Mouse (Mus musculus): ENCODE measurements around the gene Nfix. TPM values are rescaled to one million over a fixed set of nuclear protein-coding genes. Genes with fewer than 3 reads are reported as not detected.

The Nfix gene
- total RNA-seq (2021) = 100 to 1,000 TPM; 291 to 300 TPM
- long read RNA-seq, experiment 1, full-length matches to known transcripts = 41 of 164 reads
- long read RNA-seq, experiment 1, partial matches to known transcripts = 56 of 164 reads
- long read RNA-seq, experiment 1, other reads (novel, unspliced or antisense) = 67 of 164 reads
- long read RNA-seq, experiment 2, transcript Nfix-202 (10 exons, 1,728 nt) = major isoform, 21 of 90 reads
- long read RNA-seq, experiment 2, partial matches to known transcripts = 31 of 90 reads
- long read RNA-seq, experiment 2, other reads (novel, unspliced or antisense) = 35 of 90 reads

DNA sequence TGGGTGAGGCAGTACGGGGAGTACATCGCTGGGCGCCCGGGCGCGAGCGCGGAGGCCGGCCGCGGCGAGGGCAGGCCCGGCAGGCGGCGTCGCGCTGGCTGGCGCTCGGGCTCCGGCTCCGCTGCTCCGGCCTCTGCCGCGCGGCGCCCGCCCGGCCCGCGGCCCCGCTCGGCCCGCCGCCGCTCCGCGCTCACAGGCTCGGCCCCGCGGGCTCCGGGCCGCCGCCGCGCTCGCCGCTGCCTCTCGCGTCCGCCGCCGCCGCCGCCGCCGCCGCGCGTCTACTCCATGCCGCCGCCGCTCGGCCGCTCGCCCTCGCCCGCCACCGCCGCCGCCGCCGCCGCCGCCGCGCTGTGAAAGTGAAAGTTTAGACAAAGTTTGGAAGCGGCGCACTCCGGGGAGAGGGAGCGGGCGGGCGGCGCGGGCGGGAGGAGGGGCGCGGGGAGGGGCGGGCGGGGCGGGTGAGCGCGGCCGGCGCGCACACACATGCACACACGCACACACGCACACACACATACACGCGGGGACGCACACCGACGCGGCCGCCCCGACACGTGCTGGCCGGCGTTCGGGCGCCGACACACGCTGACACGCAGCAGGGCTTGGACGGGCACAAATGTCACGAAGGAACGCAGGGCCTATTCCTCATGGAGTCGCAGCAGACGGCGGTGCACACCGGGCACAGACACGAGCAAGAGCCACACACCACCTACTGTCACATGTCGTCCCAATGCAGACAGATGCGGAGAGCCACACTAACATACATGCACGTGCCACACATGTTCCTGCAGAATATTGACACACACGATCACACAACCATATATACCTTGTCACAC, at the start of gene Nfix:
Gene Nfix (minus strand): TSS at position 346 of the 833 bp plus-strand sequence.
- peak; percentile 49 to 65 for DNase-seq (ENCODE audit: low spot score in 2 of 2)

DNA sequence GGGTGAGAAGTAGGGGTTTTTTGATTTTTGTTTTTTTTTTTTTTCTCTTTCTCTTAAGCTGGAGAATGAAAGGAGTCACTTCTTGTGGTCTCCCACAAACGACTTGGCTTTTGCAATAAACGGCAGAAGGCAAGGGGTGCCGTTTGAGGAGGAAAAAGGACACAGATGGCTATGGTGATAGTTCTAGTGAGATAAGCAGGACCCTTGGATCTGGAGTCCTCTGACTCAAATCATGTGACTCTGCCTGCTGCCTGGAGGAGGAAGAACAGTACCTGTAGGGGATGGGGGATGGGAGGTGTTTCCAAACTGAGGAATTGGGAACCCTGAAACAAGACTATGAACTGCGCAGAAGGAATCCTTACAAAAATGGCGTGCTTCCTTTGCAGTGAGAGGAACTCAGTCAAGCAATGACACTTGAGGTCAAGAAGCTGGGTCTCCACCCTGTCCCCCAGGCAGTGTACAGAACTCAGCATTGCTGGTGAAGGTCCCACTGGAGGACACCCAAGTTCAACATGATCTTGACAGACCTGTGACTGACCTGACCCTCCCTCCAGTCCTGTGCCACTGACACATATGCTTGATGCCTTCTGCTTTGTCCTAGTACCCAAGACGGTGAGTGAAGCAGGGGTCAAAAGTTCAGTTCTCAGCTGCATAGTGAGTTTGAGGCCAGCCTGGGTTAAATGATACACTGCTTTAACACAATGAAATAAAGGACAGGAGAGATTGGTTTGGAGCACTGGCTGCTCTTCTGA, 47.7 kb upstream of the Nfix start:
- no peak for DNase-seq (ENCODE audit: low spot score in 2 of 2)

DNA sequence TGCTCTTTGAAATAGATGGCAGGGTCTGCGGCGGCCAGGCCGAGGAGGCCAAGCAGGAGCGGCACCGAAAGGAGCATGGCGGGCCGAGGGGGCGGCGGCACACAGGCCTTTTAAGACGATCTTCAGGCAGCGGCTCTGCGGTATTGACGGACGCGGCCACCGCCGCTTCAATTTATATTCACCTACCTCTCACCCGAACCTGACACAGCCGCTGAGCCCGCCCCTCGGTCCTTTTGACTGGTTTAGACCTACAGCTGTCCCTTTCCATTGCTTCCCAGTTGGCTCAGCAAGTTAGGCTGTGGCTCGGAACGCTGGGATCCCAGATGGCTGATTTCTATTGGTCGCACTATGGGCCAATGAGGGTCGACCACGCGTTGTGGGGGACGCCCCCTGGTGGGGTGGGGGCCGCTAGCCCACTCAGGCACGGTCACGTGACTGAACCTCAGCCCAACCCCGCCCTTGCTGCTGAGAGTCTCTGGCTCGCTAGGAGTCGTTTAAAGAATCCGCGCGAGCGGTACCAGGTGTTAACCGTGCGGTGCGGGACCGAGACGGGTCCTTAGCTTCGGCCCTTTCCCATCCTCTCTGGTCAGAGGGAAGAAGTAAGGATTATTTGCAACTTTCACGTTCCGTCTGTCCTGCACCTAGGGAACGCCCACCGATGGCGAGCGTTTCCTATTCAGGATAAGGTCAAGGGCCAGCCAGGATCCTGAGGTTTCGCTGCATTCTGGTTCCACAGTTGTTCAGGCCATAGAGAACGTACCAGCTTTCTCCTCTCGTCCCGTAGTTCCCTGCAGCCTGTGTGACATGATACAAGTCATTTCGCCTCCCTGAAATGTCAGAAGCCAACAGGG, 46.8 kb upstream of the Nfix start, which contains the start of gene Calr:
Gene Calr (minus strand): TSS at position 213 of the 851 bp plus-strand sequence.
- peak; percentile 99 for DNase-seq (ENCODE audit: low spot score in 2 of 2)

DNA sequence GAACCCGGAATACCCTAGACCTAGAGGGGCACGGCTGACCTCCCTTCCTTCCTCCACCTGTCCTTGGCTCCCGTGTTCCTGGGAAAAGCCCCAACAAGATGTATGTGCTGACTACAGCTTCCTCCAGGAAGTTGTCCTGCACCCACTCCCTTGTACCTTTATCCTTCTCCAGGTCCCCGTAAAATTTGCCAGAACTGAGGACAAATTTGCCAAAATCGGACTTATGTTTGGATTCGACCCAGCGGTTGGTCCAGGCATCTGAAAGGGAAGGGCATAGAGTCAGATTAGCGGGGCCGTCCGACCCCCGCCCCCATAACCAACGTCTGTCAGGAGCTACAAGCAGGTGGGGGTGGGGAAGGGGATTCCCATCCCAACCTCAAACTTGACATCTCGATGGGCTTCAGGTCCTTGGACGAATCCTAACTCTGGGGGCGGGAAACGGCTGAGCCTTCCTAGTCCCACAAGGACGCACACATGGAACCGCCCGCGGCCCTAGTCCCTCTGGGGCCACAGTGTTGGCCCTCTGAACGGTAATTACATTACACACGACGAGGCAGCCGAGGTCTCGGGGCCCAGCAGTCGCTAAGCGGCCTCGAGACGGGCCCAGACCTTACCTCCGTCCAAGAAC, 46.1 kb upstream of the Nfix start:
- DNase-seq (ENCODE audit: low spot score in 2 of 2) = no peak

GRCm38 (mm10) chr8:84845355-84846093, 45.4 kb upstream of the Nfix start:
- no peak for DNase-seq (ENCODE audit: low spot score in 2 of 2)

DNA sequence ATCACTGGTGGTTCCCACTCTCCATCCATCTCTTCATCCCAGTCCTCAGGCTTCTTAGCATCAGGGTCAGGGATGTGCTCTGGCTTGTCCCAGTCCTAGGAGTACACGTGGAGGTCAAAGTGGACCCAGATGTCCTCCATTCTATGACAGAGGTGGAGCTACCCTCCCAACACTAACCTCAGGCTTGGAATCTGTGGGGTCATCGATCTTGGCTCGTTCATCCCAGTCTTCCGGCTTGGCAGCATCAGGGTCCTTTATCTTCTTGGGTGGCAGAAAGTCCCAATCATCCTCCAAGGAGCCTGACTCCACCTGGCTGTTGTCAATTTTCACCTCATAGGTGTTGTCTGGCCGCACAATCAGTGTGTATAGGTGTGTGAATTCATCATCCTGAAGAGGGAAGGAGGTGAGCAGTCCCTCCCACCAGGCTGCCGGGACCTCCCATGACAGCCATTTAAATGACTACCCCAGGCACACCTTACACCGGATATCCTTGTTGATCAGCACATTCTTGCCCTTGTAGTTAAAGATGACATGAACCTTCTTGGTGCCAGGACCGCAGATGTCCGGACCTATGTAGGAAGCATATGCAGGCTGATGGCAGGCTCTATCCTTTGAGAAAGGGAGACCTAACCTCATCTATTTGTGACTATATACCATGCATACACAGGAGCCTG, 44.4 kb upstream of the Nfix start:
- no peak for DNase-seq (ENCODE audit: low spot score in 2 of 2)

DNA sequence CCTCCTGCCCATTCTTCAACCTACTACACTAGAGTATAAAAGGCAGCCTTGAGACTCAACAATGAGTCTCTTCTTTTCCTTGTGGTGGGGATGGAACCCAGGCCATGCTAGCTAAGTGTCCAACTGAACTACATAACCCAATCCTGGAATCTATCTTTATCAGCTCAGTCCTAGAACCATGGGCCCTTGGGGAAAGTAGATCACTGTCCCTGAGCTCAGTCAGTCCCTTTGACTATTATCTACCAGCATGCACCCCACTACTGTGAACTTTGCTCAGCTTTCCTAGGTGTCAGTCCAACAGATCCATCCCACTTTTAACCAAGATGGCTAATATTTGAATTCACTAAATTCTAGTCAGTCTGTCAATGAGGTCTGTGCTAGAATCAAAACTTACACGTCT, 41.4 kb upstream of the Nfix start:
- no peak for DNase-seq (ENCODE audit: low spot score in 2 of 2)

GRCm38 (mm10) chr8:84840248-84840999, 40.3 kb upstream of the Nfix start, which contains the start of gene Rad23a:
Rad23a (minus strand) TSS chr8:84840665.
- peak; percentile 89 to 94 for DNase-seq (ENCODE audit: low spot score in 2 of 2)

GRCm38 (mm10) chr8:84839875-84840247, 39.7 kb upstream of the Nfix start:
- DNase-seq (ENCODE audit: low spot score in 2 of 2) = no peak

DNA sequence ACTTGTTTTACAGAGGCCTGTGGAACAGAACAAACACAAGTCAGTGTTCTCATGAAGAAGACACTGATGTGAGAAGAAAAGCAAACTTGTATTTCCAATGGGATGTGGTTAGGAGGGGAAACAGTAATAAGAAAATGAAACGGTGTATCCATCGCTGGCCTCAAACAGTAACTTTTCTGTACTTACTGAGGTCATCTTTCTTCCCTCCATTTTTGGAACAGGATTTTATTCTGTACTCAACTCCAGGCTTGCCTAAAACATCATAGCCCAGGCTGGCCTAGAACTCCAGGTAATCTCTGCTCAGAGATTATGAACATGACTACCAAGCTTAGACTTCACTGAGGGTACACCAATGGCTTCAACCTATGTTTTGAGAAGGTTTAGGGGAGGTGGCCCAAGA, 39.3 kb upstream of the Nfix start:
- DNase-seq (ENCODE audit: low spot score in 2 of 2) = no peak

DNA sequence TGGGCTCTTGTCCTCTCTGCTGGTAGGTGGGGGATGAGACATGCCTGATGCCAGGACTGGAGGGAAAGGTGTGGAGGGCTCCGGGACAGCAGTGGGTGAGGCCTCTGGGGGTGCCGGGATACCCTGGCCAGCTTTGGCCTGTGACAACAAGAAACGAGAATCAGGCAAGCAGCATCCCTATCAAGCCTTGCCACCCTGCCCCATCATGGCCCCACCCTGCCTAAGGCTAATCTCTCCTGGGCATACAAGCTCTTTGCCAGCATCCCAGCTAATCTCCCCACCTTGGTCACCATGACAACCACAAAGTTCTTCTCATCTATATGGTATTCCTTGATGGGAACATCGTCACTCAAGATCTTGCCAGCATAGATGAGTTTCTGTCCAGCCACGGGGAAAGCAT, 38.4 kb upstream of the Nfix start:
- DNase-seq (ENCODE audit: low spot score in 2 of 2) = no peak

GRCm38 (mm10) chr8:84837912-84838470, 37.8 kb upstream of the Nfix start:
- no peak for DNase-seq (ENCODE audit: low spot score in 2 of 2)

DNA sequence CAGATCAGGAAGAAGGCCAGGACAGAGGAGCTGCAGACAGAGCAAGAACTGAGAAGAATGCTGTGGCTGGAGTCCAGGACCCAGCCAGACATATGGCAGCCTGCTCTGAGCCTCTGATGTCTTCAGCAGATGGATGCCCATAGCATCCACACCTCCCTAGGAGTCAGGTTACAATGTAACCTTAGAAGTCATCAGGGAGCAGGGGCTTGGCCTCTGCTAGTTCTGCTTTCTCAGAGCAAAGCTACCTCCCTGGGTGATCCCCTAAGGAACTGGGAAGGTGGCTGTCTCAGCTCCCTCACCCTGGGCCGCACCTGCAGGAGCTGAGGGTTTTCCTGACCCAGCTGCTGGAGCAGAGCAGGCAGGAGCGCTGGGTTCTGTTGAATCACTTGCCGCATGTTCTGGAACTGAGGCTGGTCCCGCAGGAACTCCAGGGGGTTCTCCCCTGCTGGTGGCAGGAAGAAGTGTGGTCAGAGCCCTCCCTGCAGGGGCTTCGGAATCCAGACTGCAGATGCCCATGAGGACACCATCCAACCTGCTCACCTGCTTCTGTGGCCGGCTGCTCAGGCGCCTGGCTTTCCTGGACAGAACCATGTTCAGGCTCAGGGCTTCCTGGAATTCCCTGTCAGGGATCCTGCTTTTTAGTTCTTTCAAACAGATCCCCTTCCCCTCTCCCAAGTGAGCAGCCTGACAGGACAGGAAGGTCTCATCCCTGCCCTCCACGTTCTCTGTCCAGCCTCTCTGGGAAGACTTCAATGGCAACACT, 37.2 kb upstream of the Nfix start:
- no peak for DNase-seq (ENCODE audit: low spot score in 2 of 2)

DNA sequence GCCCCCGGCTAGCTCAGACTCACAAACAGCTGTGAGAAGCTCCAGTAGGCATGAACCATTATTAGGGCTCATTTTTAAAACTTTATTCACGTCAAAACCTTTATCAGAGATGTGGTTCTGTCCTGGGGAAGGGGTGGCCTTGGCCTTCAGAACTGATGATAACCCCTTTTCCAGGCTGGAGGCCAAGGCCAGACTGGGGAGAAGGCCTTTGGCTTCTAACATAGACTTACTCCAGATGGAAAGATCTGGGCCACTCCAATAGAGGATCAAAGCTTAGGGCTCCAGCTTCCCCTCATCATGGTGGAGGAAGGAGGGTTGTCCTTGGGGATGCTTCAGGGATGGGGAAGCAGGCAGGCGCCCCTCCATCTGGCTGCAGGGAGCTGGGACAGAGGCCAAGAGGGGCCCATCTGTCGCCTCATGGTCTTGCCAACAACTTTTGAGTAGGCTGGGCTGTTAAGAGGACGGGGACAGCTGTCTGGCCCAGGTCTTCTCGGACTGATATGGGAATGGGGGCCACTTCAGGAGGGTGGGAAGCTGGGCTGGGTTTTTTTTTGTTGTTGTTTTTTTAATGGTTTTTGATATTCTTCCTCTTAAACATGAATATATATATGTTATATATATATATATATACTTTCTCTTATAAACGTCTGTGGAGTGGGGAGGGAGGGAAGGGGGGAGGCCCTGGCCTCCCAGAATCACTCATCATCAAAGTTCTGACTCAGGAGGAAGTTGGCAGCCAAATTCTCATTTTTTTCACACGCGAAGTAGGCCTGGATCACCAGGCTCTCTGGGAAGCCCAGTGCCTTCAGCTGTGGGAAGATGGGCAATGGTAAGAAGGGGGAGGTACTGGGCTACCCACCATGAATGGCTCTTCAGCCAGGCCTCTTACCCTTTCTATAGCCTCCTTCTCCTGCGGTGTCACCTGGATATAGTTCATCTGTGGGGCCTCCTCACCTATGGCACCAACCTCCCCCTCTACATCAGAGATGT, 35.0 kb upstream of the Nfix start:
- peak; percentile 70 to 76 for DNase-seq (ENCODE audit: low spot score in 2 of 2)

- no peak for DNase-seq (ENCODE audit: low spot score in 2 of 2)
Observed at GRCm38 (mm10) chr8:84834002-84834865, 34.1 kb upstream of the Nfix start.
